Mouse (Mus musculus): ENCODE measurements around the gene Calcrl. TPM values are rescaled to one million over a fixed set of nuclear protein-coding genes. Genes with fewer than 3 reads are reported as not detected.

Calcrl gene
- polyA plus RNA-seq, 1 experiment, result 0.08 TPM

DNA sequence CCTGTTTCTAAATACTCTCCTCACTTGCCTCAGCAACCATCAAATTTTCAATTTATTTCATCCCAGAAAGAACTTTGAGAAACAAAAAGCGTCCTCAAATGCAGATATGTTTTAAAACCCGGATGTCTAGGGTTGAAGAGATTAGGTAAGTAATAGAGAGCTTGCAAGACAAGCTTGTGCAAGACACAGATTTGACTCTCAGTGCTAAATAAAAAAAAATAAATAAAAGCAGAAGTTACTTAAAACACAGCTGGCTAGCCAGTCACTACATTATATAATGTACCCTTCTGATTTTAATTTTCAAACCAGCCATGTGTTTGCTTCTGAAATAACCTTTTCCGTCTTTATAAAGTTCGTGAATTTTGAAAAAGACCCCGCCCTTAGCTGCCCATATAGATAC is 43.2 kb downstream of the Calcrl start:
- Histone ChIP-seq H3K9me3 (no peaks in the 10 kb centered on the region), H3K4me1 (no peaks in the 10 kb centered on the region), H3K4me3 (replicated peaks) (no peak overlapping the region), H3K27me3 (replicated peaks) (no peaks in the 10 kb centered on the region), H3K36me3 (replicated peaks; ENCODE audit: low read length) (peaks cover 3% of the 10 kb centered on the region)
- TF ChIP-seq GATA1 (IDR thresholded peaks at IDR 0.05; ENCODE audit: borderline replicate concordance, low read length) (no peak), FLI1 (IDR thresholded peaks at IDR 0.05; ENCODE audit: low read length) (no peak)

DNA sequence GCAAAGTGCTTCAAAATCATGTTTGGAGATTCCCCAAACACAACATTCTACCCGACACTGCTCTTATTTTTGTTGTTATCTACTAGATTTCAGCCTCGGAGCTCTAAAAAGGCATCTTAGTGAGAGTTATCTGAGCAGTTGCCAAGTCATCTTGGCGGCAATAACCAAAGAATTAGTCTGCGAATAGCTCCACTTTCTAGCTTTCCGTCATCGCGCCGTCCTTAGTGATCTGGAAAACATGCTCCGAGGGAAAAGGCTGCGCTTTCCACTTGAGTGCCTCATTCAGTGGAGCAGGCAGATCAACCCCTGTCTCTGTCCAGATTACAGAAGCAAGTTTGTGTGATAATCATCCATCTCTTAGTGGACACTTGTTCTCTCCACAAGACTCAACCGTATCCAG is 44.4 kb downstream of the Calcrl start:
- TF ChIP-seq FLI1 (IDR thresholded peaks at IDR 0.05; ENCODE audit: low read length), result no peak
- no peak for TF ChIP-seq GATA1 (IDR thresholded peaks at IDR 0.05; ENCODE audit: borderline replicate concordance, low read length)

DNA sequence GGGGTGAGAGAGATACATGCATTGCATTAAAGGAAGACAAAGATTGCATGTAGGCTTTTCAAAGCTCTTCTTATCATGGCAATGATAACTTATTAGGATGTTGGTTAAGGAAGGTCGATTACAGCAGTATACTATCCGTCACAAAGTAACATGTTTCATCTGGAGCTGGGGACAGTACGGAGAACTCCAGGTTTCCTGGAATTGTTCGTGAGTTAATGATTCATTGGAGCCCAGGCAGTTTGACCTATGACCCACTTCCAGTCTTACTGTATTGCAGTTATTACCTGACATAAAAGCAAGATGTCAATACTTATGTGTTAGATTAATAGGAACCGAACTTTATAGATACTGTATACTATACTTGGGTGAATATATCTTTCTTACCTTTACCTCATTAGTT is 46.5 kb downstream of the Calcrl start:
- no peak overlapping the region for H3K4me3 ChIP-seq (replicated peaks)
- H3K27me3 ChIP-seq (replicated peaks), result no peaks in the 10 kb centered on the region
- H3K4me1 ChIP-seq, result no peaks in the 10 kb centered on the region
- TF ChIP-seq FLI1 (IDR thresholded peaks at IDR 0.05; ENCODE audit: low read length), result no peak
- H3K9me3 ChIP-seq, result no peaks in the 10 kb centered on the region
- H3K36me3 ChIP-seq (replicated peaks; ENCODE audit: low read length), result peaks cover 6% of the 10 kb centered on the region

More for the DNA sequence above, 44.4 kb downstream of the Calcrl start:
- no peaks in the 10 kb centered on the region for H3K9me3 ChIP-seq
- no peaks in the 10 kb centered on the region for H3K4me1 ChIP-seq
- no peaks in the 10 kb centered on the region for H3K27me3 ChIP-seq (replicated peaks)
- peaks cover 3% of the 10 kb centered on the region for H3K36me3 ChIP-seq (replicated peaks; ENCODE audit: low read length)
- H3K4me3 ChIP-seq (replicated peaks), result no peak overlapping the region

DNA sequence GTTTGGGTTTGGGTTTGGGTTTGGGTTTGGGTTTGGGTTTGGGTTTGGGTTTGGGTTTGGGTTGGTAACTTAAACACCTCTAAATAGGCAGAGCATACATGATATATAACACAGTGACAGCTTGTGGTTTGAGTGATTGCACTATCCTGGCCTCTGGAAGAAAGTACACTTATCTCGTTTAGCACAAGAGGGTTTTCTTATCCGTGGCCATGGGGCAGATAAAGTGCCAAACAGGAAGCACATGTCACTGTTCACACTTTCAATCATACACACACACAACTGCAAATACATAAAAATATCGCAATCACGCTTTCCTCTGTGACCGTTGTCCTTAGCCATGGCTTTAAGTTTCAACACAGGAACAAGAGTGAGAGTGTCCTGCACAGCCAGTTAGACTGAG is 56.0 kb downstream of the Calcrl start:
- no peak for TF ChIP-seq FLI1 (IDR thresholded peaks at IDR 0.05; ENCODE audit: low read length)
- TF ChIP-seq GATA1 (IDR thresholded peaks at IDR 0.05; ENCODE audit: borderline replicate concordance, low read length), result no peak
- H3K27me3 ChIP-seq (replicated peaks), result no peaks in the 10 kb centered on the region

DNA sequence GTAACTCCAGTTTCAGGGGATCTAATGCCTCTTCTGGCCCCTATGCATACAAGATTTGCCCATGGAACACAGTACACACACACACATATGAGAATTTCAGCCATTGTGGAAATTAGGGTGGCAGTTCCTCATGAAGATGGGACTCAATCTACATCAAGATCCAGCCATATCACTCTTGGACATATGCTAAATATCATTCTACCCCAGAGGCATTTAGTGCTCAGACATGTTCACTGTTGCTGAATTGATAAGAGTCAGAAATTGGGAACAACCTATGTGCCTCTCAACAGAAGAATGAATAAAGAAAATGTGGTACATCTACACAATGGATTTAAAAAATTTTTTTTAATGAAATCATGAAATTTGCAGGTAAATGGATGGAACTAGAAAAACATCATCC is 58.5 kb downstream of the Calcrl start:
- no peak overlapping the region for H3K4me3 ChIP-seq (replicated peaks)
- TF ChIP-seq FLI1 (IDR thresholded peaks at IDR 0.05; ENCODE audit: low read length), result no peak
- TF ChIP-seq GATA1 (IDR thresholded peaks at IDR 0.05; ENCODE audit: borderline replicate concordance, low read length), result no peak
- H3K36me3 ChIP-seq (replicated peaks; ENCODE audit: low read length), result peaks cover 11% of the 10 kb centered on the region
- H3K27me3 ChIP-seq (replicated peaks), result no peaks in the 10 kb centered on the region
- H3K9me3 ChIP-seq, result no peaks in the 10 kb centered on the region
- peaks cover 9% of the 10 kb centered on the region for H3K4me1 ChIP-seq

More for the DNA sequence above, 56.0 kb downstream of the Calcrl start:
- Histone ChIP-seq H3K9me3 (no peaks in the 10 kb centered on the region), H3K36me3 (replicated peaks; ENCODE audit: low read length) (peaks cover 9% of the 10 kb centered on the region), H3K4me1 (peaks cover 9% of the 10 kb centered on the region), H3K4me3 (replicated peaks) (no peak overlapping the region)

DNA sequence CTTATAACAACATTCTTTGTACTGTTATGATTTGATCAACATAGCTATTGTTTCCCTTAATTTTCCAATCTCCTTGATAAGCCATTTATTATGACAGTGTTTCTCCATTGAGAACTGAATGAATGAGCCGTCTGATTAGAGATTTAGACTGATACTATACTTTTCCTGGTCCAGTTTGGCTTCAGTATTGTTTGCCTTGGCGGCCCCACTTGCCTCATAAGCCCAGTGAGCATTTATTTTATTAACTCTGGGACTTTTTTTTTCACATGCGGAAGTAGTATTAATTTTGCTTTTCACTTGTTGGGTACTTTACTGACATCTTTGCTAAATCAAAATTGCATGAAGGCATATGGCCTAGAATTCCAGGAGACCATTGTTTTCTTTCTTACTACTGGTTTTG is 59.9 kb downstream of the Calcrl start:
- peaks cover 9% of the 10 kb centered on the region for H3K4me1 ChIP-seq
- TF ChIP-seq FLI1 (IDR thresholded peaks at IDR 0.05; ENCODE audit: low read length) (no peak), GATA1 (IDR thresholded peaks at IDR 0.05; ENCODE audit: borderline replicate concordance, low read length) (no peak)
- H3K4me3 ChIP-seq (replicated peaks), result no peak overlapping the region
- peaks cover 16% of the 10 kb centered on the region for H3K36me3 ChIP-seq (replicated peaks; ENCODE audit: low read length)
- H3K9me3 ChIP-seq, result no peaks in the 10 kb centered on the region
- H3K27me3 ChIP-seq (replicated peaks), result no peaks in the 10 kb centered on the region

DNA sequence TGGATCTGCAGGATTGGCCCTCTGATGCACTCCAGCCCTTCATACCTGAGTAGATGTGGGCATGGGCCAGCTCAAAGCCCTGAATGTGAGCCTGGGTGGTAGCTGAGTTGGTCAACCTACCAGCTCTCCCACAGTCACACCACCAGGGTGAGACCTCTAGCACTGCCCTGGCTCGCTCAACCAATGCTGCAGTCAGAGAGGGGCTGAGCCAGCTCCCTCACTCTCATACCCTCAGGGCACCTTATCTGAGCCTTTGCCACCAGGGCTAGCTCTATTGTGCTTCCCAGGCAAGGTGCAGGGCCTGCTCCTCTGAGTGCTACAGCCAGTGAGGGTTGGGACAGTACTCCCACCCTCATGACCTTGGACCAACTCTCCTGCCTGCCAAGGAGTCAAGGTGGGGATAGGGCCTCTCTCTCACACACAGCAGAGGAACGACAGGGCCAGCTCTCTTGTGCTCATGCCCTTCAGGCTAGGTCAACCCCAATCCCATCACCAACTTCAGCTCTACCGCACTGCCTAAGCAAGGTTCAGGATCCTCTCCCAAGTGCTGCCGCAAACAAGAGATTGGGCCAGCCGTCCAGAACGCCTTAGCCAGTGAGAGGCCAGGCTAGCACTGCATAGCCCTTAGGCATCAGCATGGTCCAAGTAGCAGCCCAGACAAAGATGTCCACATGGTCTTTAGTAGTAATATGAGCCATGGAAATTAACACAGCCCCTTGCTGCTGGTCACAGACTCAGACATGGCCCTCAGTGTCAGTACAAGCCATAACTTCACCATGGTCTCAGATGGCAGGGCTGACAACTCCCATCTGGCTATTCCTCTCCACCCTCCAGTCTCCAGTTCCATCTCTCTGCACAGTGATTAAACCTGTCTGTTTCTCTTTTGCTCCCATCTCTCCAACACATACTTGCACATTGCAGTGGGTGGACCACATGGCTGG is 62.2 kb downstream of the Calcrl start:
- no peak for TF ChIP-seq GATA1 (IDR thresholded peaks at IDR 0.05; ENCODE audit: borderline replicate concordance, low read length)
- TF ChIP-seq FLI1 (IDR thresholded peaks at IDR 0.05; ENCODE audit: low read length), result no peak
- no peaks in the 10 kb centered on the region; the same call in 1 of the 2 replicates for H3K4me1 ChIP-seq
- H3K9me3 ChIP-seq, result no peaks in the 10 kb centered on the region
- H3K27me3 ChIP-seq (replicated peaks), result no peaks in the 10 kb centered on the region
- no peak overlapping the region for H3K4me3 ChIP-seq (replicated peaks)
- H3K36me3 ChIP-seq (replicated peaks; ENCODE audit: low read length), result peaks cover 16% of the 10 kb centered on the region

DNA sequence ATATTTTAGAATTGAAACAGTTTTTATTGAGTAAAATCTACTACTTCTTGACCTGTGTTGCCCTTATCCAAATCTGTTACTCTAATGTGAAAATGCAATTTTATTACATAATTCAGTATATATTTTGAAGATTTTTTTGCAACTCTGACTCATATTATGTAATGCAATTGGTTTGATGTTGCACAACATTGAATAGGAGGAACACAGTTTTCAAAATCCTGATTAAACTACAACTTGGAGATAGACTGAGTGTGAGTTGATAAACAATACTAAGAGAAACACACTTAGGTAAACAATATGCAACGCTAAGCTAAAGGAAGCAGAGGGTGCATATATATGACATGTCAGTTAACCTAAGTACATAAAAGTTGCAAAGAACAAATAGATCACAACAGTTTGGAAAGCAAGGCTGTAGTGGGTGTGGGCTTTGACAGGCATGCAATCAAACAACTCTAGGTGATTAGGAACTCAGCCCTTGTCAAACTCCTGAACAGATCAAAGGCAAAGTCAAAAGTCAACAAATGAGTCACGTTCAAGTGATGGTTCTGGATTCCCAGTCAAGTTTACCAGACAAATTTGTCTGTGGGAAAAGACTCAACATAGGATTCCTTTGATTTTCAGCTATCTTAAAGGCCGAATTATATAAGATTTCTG is 66.4 kb downstream of the Calcrl start:
- TF ChIP-seq GATA1 (IDR thresholded peaks at IDR 0.05; ENCODE audit: borderline replicate concordance, low read length) (no peak), FLI1 (IDR thresholded peaks at IDR 0.05; ENCODE audit: low read length) (no peak)
- Histone ChIP-seq H3K27me3 (replicated peaks) (no peaks in the 10 kb centered on the region), H3K4me1 (no peaks in the 10 kb centered on the region; the same call in 1 of the 2 replicates), H3K9me3 (no peaks in the 10 kb centered on the region), H3K36me3 (replicated peaks; ENCODE audit: low read length) (peaks cover 13% of the 10 kb centered on the region), H3K4me3 (replicated peaks) (no peak overlapping the region)

DNA sequence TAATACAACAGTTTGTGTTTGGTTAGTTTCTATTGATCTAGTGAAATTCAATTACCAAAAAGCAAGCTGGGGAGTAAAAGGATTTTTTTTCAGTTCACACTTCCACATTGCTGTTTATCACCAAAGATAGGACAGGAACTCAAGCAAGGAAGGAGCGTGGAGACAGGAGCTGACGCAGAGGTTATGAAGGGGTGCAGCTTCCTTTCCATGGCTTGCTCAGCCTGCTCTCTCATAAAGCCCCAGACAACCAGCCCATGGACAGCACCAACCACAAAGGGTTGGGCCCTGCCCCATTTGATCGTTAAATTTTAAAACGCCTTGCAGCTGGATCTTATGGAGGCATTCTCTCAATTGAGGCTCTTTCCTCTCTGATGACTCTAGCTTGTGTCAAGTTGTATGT is 69.9 kb downstream of the Calcrl start:
- H3K4me3 ChIP-seq (replicated peaks), result no peak overlapping the region
- no peaks in the 10 kb centered on the region for H3K27me3 ChIP-seq (replicated peaks)
- H3K4me1 ChIP-seq, result no peaks in the 10 kb centered on the region
- H3K36me3 ChIP-seq (replicated peaks; ENCODE audit: low read length), result no peaks in the 10 kb centered on the region
- H3K9me3 ChIP-seq, result no peaks in the 10 kb centered on the region
- TF ChIP-seq GATA1 (IDR thresholded peaks at IDR 0.05; ENCODE audit: borderline replicate concordance, low read length) (no peak), FLI1 (IDR thresholded peaks at IDR 0.05; ENCODE audit: low read length) (no peak)

DNA sequence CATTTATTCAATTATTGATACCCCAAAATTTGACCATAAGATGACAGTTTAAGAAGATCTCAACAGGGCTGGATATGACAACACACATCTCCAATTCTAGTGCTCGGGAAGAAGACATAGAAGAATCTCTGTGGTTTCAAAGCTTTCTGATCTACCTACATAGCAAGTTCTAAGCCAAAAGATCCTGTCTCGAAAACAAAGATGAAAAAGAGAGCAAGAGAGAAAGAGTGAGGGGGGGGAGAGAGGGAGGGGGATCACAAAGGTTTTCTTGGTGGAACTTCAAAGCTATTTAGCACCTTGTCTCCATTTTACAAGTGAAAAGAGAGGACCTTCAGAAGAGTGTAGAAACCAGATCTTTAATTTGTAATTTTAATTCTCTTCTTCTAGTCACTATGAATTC is 77.8 kb downstream of the Calcrl start:
- Histone ChIP-seq H3K4me3 (replicated peaks) (no peak overlapping the region), H3K4me1 (no peaks in the 10 kb centered on the region), H3K27me3 (replicated peaks) (no peaks in the 10 kb centered on the region), H3K36me3 (replicated peaks; ENCODE audit: low read length) (peaks cover 22% of the 10 kb centered on the region), H3K9me3 (0 out of 2 replicates have a peak, but pooled peaks cover 4% of the 10 kb centered on the region)
- TF ChIP-seq GATA1 (IDR thresholded peaks at IDR 0.05; ENCODE audit: borderline replicate concordance, low read length), result no peak
- no peak for TF ChIP-seq FLI1 (IDR thresholded peaks at IDR 0.05; ENCODE audit: low read length)

All from megakaryocyte, embryonic 14.5 days (primary cell).